Mouse (Mus musculus): ENCODE data around the gene Prkcd. TPM values are rescaled to one million over a fixed set of nuclear protein-coding genes. Genes with fewer than 3 reads are reported as not detected.

Prkcd gene
- polyA plus RNA-seq, 2 experiments, result 11.4 to 18.7 TPM

- no peaks in the 10 kb centered on the region for H3K36me3 ChIP-seq (replicated peaks; ENCODE audit: control insufficient read depth, insufficient read depth, low read depth)
- H3K4me3 ChIP-seq (ENCODE audit: insufficient read depth in 1 of 2, low read depth in 2 of 2, low read length in 2 of 2), result no peak overlapping the region
- H3K9ac ChIP-seq (replicated peaks), result no peak overlapping the region
- WGBS (ENCODE audit: insufficient replicate concordance), result 61% methylated on average over 11 of the region's 11 CpGs
- DNase-seq (ENCODE audit: low read depth in 3 of 3, low spot score in 3 of 3) (no peak), ATAC-seq (ENCODE audit: insufficient read depth) (no peak)
- 0 out of 4 replicates have a peak, but pooled peaks cover 0 to 2% of the 10 kb centered on the region in 2 experiments for H3K4me1 ChIP-seq (replicated peaks; ENCODE audit: control insufficient read depth in 2 of 2, insufficient read depth in 2 of 2, low read length in 1 of 2)
- no peaks in the 10 kb centered on the region for H3K9me3 ChIP-seq (ENCODE audit: control insufficient read depth, low read length)
- H3K27ac ChIP-seq, result no peak overlapping the region
- H3K4me2 ChIP-seq (ENCODE audit: low read depth), result no peak overlapping the region
- H3K27me3 ChIP-seq (ENCODE audit: control insufficient read depth, insufficient read depth, low read length), result no peaks in the 10 kb centered on the region
- TF ChIP-seq EP300 (IDR thresholded peaks at IDR 0.05; ENCODE audit: low read depth), result no peak
Observed at GRCm38 (mm10) chr14:30590041-30590645, 35.9 kb downstream of the Prkcd start.

GRCm38 (mm10) chr14:30586780-30587461, 39.1 kb downstream of the Prkcd start:
- no peaks in the 10 kb centered on the region for H3K27me3 ChIP-seq (ENCODE audit: control insufficient read depth, insufficient read depth, low read length)
- H3K4me3 ChIP-seq (ENCODE audit: insufficient read depth in 1 of 2, low read depth in 2 of 2, low read length in 2 of 2), result no peak overlapping the region
- no peak overlapping the region for H3K27ac ChIP-seq
- DNase-seq (ENCODE audit: low read depth in 3 of 3, low spot score in 3 of 3) (no peak), ATAC-seq (ENCODE audit: insufficient read depth) (no peak)
- TF ChIP-seq CTCF (IDR thresholded peaks at IDR 0.05; ENCODE audit: low read depth) (no peak; the same call in 1 of the 2 replicates), EP300 (IDR thresholded peaks at IDR 0.05; ENCODE audit: low read depth) (no peak)
- H3K4me1 ChIP-seq (replicated peaks; ENCODE audit: control insufficient read depth in 2 of 2, insufficient read depth in 2 of 2, low read length in 1 of 2), result peaks cover 0 to 3% of the 10 kb centered on the region in 2 experiments; a peak in 1 of 4 replicates
- 53% methylated on average over 7 of the region's 7 CpGs for WGBS (ENCODE audit: insufficient replicate concordance)
- H3K36me3 ChIP-seq (replicated peaks; ENCODE audit: control insufficient read depth, insufficient read depth, low read depth), result no peaks in the 10 kb centered on the region
- H3K9ac ChIP-seq (replicated peaks), result no peak overlapping the region
- no peaks in the 10 kb centered on the region for H3K9me3 ChIP-seq (ENCODE audit: control insufficient read depth, low read length)
- H3K4me2 ChIP-seq (ENCODE audit: low read depth), result no peak overlapping the region

GRCm38 (mm10) chr14:30585323-30585722, 40.7 kb downstream of the Prkcd start:
- no peak overlapping the region for H3K4me3 ChIP-seq (ENCODE audit: insufficient read depth in 1 of 2, low read depth in 2 of 2, low read length in 2 of 2)
- no peaks in the 10 kb centered on the region for H3K9me3 ChIP-seq (ENCODE audit: control insufficient read depth, low read length)
- no peak overlapping the region for H3K9ac ChIP-seq (replicated peaks)
- DNase-seq (ENCODE audit: low read depth in 3 of 3, low spot score in 3 of 3), result no peak
- TF ChIP-seq CTCF (IDR thresholded peaks at IDR 0.05; ENCODE audit: low read depth) (peak; percentile 27), EP300 (IDR thresholded peaks at IDR 0.05; ENCODE audit: low read depth) (no peak)
- WGBS (ENCODE audit: insufficient replicate concordance), result 67% methylated on average over 5 of the region's 5 CpGs
- ATAC-seq (ENCODE audit: insufficient read depth), result no peak
- H3K36me3 ChIP-seq (replicated peaks; ENCODE audit: control insufficient read depth, insufficient read depth, low read depth), result no peaks in the 10 kb centered on the region
- H3K4me1 ChIP-seq (replicated peaks; ENCODE audit: control insufficient read depth in 2 of 2, insufficient read depth in 2 of 2, low read length in 1 of 2), result peaks cover 0 to 3% of the 10 kb centered on the region in 2 experiments; a peak in 2 of 4 replicates
- H3K27ac ChIP-seq, result no peak overlapping the region
- H3K27me3 ChIP-seq (ENCODE audit: control insufficient read depth, insufficient read depth, low read length), result no peaks in the 10 kb centered on the region
- no peak overlapping the region for H3K4me2 ChIP-seq (ENCODE audit: low read depth)

- Histone ChIP-seq H3K27me3 (ENCODE audit: control insufficient read depth, insufficient read depth, low read length) (no peaks in the 10 kb centered on the region), H3K4me2 (ENCODE audit: low read depth) (no peak overlapping the region), H3K4me1 (replicated peaks; ENCODE audit: control insufficient read depth in 2 of 2, insufficient read depth in 2 of 2, low read length in 1 of 2) (peaks cover 0 to 3% of the 10 kb centered on the region in 2 experiments; a peak in 2 of 4 replicates), H3K27ac (no peak overlapping the region), H3K4me3 (ENCODE audit: insufficient read depth in 1 of 2, low read depth in 2 of 2, low read length in 2 of 2) (no peak overlapping the region), H3K9me3 (ENCODE audit: control insufficient read depth, low read length) (no peaks in the 10 kb centered on the region), H3K36me3 (replicated peaks; ENCODE audit: control insufficient read depth, insufficient read depth, low read depth) (no peaks in the 10 kb centered on the region), H3K9ac (replicated peaks) (no peak overlapping the region)
- ATAC-seq (ENCODE audit: insufficient read depth), result peak; percentile 26; the same call in 1 of the 2 replicates
- DNase-seq (ENCODE audit: low read depth in 3 of 3, low spot score in 3 of 3), result no peak
- TF ChIP-seq CTCF (IDR thresholded peaks at IDR 0.05; ENCODE audit: low read depth), result 0 out of 2 replicates have a peak, but pooled peaks have one; percentile 6
- no peak for TF ChIP-seq EP300 (IDR thresholded peaks at IDR 0.05; ENCODE audit: low read depth)
- WGBS (ENCODE audit: insufficient replicate concordance), result 43% methylated on average over 19 of the region's 19 CpGs
Observed at GRCm38 (mm10) chr14:30584497-30585251, 41.3 kb downstream of the Prkcd start.

GRCm38 (mm10) chr14:30584077-30584476, 41.9 kb downstream of the Prkcd start:
- no peak for ATAC-seq (ENCODE audit: insufficient read depth)
- Histone ChIP-seq H3K27ac (no peak overlapping the region), H3K9me3 (ENCODE audit: control insufficient read depth, low read length) (no peaks in the 10 kb centered on the region), H3K4me2 (ENCODE audit: low read depth) (no peak overlapping the region), H3K36me3 (replicated peaks; ENCODE audit: control insufficient read depth, insufficient read depth, low read depth) (no peaks in the 10 kb centered on the region), H3K9ac (replicated peaks) (no peak overlapping the region), H3K4me1 (replicated peaks; ENCODE audit: control insufficient read depth in 2 of 2, insufficient read depth in 2 of 2, low read length in 1 of 2) (peaks cover 0 to 3% of the 10 kb centered on the region in 2 experiments; a peak in 2 of 4 replicates), H3K4me3 (ENCODE audit: insufficient read depth in 1 of 2, low read depth in 2 of 2, low read length in 2 of 2) (no peak overlapping the region), H3K27me3 (ENCODE audit: control insufficient read depth, insufficient read depth, low read length) (no peaks in the 10 kb centered on the region)
- DNase-seq (ENCODE audit: low read depth in 3 of 3, low spot score in 3 of 3), result no peak
- TF ChIP-seq EP300 (IDR thresholded peaks at IDR 0.05; ENCODE audit: low read depth), result no peak
- 44% methylated on average over 2 of the region's 2 CpGs for WGBS (ENCODE audit: insufficient replicate concordance)

Measured in liver, embryonic 14.5 days (tissue).